Mouse (Mus musculus): Measurements from ENCODE around the gene Nps. TPM values are rescaled to one million over a fixed set of nuclear protein-coding genes. Genes with fewer than 3 reads are reported as not detected.
"Not testable (repeated sequence)": the region's sequence is repeated elsewhere in the genome, so short reads cannot be mapped to it uniquely, and the experiment has no call there.

Gene Nps
- total RNA-seq (2022) = not detected

GRCm38 (mm10) chr7:135258053-135258753 is at the start of gene Nps:
Gene Nps, plus strand, starts transcription at chr7:135258703.
- not testable (repeated sequence) for DNase-seq (ENCODE audit: low spot score in 2 of 2)

GRCm38 (mm10) chr7:135208947-135209567 is 49.4 kb upstream of the Nps start:
- no peak for DNase-seq (ENCODE audit: low spot score in 2 of 2)

- no peak for DNase-seq (ENCODE audit: low spot score in 2 of 2)
Observed at GRCm38 (mm10) chr7:135210296-135210695, 48.2 kb upstream of the Nps start.

GRCm38 (mm10) chr7:135210831-135211230 is 47.7 kb upstream of the Nps start:
- DNase-seq (ENCODE audit: low spot score in 2 of 2) = no peak

GRCm38 (mm10) chr7:135212505-135212904 is 46.0 kb upstream of the Nps start:
- DNase-seq (ENCODE audit: low spot score in 2 of 2) = peak; percentile 8 to 24

GRCm38 (mm10) chr7:135221475-135221874 is 37.0 kb upstream of the Nps start:
- no peak for DNase-seq (ENCODE audit: low spot score in 2 of 2)

GRCm38 (mm10) chr7:135226021-135226420 is 32.5 kb upstream of the Nps start:
- DNase-seq (ENCODE audit: low spot score in 2 of 2) = no peak

- DNase-seq (ENCODE audit: low spot score in 2 of 2) = no peak
Observed at GRCm38 (mm10) chr7:135237152-135237551, 21.4 kb upstream of the Nps start.

GRCm38 (mm10) chr7:135239441-135239840 is 19.1 kb upstream of the Nps start:
- DNase-seq (ENCODE audit: low spot score in 2 of 2) = no peak

GRCm38 (mm10) chr7:135240006-135240405 is 18.5 kb upstream of the Nps start:
- DNase-seq (ENCODE audit: low spot score in 2 of 2) = no peak

- no peak for DNase-seq (ENCODE audit: low spot score in 2 of 2)
Observed at GRCm38 (mm10) chr7:135240636-135241035, 17.9 kb upstream of the Nps start.

- no peak for DNase-seq (ENCODE audit: low spot score in 2 of 2)
Observed at GRCm38 (mm10) chr7:135244171-135244880, 14.2 kb upstream of the Nps start.

GRCm38 (mm10) chr7:135246386-135246785 is 12.1 kb upstream of the Nps start:
- no peak for DNase-seq (ENCODE audit: low spot score in 2 of 2)

- no peak for DNase-seq (ENCODE audit: low spot score in 2 of 2)
Observed at GRCm38 (mm10) chr7:135253249-135253648, 5.3 kb upstream of the Nps start.

GRCm38 (mm10) chr7:135254423-135254822 is 4.1 kb upstream of the Nps start:
- no peak for DNase-seq (ENCODE audit: low spot score in 2 of 2)

GRCm38 (mm10) chr7:135271011-135271410 is 12.5 kb downstream of the Nps start:
- no peak for DNase-seq (ENCODE audit: low spot score in 2 of 2)

GRCm38 (mm10) chr7:135283212-135283611 is 24.7 kb downstream of the Nps start:
- no peak for DNase-seq (ENCODE audit: low spot score in 2 of 2)

- no peak for DNase-seq (ENCODE audit: low spot score in 2 of 2)
Observed at GRCm38 (mm10) chr7:135289976-135290375, 31.5 kb downstream of the Nps start.

GRCm38 (mm10) chr7:135291646-135292236 is 33.2 kb downstream of the Nps start:
- no peak for DNase-seq (ENCODE audit: low spot score in 2 of 2)

- no peak for DNase-seq (ENCODE audit: low spot score in 2 of 2)
Observed at GRCm38 (mm10) chr7:135294498-135294897, 36.0 kb downstream of the Nps start.

- no peak for DNase-seq (ENCODE audit: low spot score in 2 of 2)
Observed at GRCm38 (mm10) chr7:135304496-135304895, 46.0 kb downstream of the Nps start.
